Mouse (Mus musculus) lung, adult 2 months (tissue): Measurements from ENCODE around the gene Atg4c.

Experiments used
- CTCF ChIP-seq: fragments of 200-500 bp; IDR thresholded peaks from 2 replicates; pipeline ENCODE4 v1.5.1; 2011; ENCODE audit warnings: mild to moderate bottlenecking, low read length, control low read depth; ENCODE audit not compliant: insufficient read depth
- POLR2A ChIP-seq: fragments of 200-500 bp; IDR thresholded peaks from 2 replicates; pipeline ENCODE4 v1.6.1; 2011; ENCODE audit warnings: low read depth, mild to moderate bottlenecking, control low read depth, low read length, borderline replicate concordance; ENCODE audit errors: extremely low read depth

DNA sequence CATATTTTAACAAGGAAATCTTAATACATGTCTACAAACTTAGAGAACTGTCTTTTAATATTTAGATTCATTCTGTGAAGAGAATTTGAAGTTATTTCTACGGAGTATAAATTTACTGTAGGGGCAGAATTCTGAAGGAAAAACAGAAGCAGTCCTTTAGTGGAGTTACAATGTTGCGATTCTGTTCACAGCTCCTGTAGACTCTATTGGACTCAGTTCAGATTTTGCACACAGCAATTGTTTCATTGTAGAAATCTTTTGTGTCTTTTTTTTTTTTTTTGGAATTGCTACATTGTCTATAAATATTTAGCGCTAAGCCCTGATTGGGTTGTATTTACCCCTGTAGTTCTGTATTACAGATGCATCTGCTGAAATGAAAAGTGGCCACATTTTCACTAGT is 79.7 kb downstream of the Atg4c start:
- TF ChIP-seq POLR2A (no peak), CTCF (no peak)
